Mouse (Mus musculus): ENCODE measurements around the gene Gramd1b. TPM values are rescaled to one million over a fixed set of nuclear protein-coding genes. Genes with fewer than 3 reads are reported as not detected.

Gene Gramd1b
- polyA plus RNA-seq, 1 experiment: 5.4 TPM

DNA sequence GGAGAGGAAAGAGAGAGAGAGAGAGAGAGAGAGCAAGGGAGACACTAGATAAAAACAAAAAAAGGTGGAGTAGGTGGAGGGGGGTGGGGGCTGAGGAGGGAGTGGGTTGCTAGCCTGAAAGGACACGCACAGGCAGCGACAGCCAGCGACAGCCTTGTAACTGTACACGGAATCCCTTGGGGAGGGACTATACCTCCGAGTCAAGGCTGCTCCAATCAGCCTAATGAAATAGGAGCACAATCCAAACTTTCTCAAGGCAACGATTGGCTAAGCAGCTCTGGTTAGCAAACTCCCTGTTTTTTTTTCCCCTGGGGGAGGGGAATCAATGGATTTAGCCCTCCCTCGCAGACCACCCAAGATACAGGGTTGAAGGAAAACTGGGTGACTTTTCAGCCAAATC lies 75.0 kb downstream of the Gramd1b start:
- Histone ChIP-seq H3K27ac (replicated peaks; ENCODE audit: low read depth, low read length) (no peak overlapping the region), H3K4me3 (ENCODE audit: insufficient read depth, low read depth, low read length) (peak overlapping the region; percentile 64), H3K4me1 (ENCODE audit: control insufficient read depth, insufficient read depth, insufficient read length, low read length) (no peaks in the 10 kb centered on the region; the same call in 1 of the 2 replicates)

DNA sequence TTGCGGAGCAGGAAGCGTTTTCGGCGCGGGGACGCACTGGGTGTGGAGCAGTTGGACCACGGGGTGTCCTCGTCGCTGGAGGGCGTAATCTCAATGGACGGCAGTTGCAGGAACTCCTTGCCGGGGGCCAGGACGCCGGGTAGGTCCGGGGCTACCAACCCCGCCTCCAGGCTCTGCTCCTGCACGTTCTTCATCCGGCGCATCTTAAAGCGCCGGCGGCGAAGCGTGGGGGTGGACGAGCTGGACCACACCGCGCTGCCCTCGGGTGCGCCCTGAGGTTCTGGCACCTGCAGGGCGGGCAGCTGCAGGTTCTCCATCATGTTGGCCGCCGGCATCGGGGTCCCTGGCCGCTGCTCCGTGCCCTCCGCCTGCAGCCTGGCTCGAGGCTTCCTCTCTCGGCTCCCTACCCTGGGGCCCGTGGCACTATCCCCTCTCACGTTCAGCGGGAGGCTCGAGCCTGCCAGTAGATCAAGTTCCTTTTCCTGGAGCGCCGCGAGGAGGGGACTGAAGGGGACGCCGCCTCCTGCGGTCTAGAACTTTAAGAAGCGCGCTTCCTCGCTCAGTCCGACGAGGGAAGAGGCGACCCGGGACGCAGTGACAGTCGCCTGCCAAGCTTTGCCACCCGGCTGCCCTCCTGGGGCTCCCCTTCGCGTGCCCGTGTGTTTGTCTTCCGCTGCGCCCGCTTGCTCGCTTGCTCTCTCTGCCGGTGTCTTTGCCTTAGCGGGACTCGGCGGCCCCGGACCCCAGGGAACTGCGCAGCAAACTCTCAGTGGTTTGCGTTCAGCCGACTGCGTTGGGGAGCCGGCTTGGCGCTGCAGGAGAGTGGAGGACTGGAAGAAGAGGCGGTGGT lies 75.6 kb downstream of the Gramd1b start:
- Histone ChIP-seq H3K27ac (replicated peaks; ENCODE audit: low read depth, low read length) (no peak overlapping the region), H3K4me3 (ENCODE audit: insufficient read depth, low read depth, low read length) (peak overlapping the region; percentile 64), H3K4me1 (ENCODE audit: control insufficient read depth, insufficient read depth, insufficient read length, low read length) (no peaks in the 10 kb centered on the region; the same call in 1 of the 2 replicates)

DNA sequence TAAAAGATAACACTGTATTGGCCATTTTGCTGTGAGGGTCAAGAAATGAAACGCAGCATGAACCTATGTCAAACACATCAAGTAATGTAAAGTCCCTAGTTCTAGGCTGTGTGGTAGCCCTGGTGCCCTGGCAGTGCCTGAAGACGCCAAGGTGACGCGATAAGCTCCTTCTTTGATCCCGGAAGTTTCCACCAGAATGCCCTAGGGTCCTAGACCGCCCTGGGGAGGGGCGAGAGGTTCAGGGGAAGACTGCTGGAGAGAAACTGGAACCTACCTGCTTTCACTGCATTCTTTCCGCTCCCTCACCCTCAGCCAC lies 76.2 kb downstream of the Gramd1b start:
- Histone ChIP-seq H3K4me3 (ENCODE audit: insufficient read depth, low read depth, low read length) (peak overlapping the region; percentile 64), H3K4me1 (ENCODE audit: control insufficient read depth, insufficient read depth, insufficient read length, low read length) (no peaks in the 10 kb centered on the region; the same call in 1 of the 2 replicates), H3K27ac (replicated peaks; ENCODE audit: low read depth, low read length) (no peak overlapping the region)

DNA sequence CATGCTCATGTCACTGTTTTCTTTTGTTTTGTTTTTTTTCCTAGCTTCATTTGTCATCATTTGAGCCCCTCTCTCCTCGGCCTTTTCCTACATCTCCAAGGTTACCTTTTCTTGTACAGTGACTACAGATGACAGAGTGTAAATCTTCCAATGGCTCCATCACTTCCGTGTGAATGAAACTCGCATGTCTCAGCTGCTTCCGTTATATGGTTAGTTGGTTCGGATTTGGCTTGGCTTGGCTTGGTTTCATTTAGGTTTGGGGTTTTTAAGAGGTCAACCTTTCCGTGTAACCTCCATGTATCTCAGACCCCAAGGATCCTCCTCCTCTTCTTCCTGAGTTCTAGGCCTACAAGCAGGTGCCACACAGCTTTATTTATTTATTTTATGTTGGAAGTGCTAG lies 77.3 kb downstream of the Gramd1b start:
- H3K4me1 ChIP-seq (ENCODE audit: control insufficient read depth, insufficient read depth, insufficient read length, low read length): no peaks in the 10 kb centered on the region; the same call in 1 of the 2 replicates
- no peak overlapping the region for H3K27ac ChIP-seq (replicated peaks; ENCODE audit: low read depth, low read length)
- H3K4me3 ChIP-seq (ENCODE audit: insufficient read depth, low read depth, low read length): no peak overlapping the region

DNA sequence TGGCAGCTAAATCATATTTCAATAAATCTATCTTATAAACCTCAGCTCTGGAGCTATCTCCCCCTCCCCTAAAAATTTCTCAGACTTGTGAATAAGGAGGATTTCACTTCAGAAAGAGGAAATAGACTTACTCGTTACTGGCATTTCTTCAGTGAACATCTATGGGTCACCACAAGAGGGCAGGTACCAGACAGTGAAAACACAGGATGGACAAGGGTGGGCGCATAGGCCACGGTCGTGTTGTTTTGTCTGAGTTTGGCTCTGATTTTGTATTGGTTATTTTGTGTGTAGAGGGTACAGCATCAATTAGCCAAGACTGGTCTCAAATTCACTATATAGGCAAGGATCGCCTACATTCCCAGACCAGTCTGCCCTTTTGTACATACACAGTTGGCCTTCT lies 79.0 kb downstream of the Gramd1b start:
- no peak overlapping the region for H3K27ac ChIP-seq (replicated peaks; ENCODE audit: low read depth, low read length)
- no peaks in the 10 kb centered on the region; the same call in 1 of the 2 replicates for H3K4me1 ChIP-seq (ENCODE audit: control insufficient read depth, insufficient read depth, insufficient read length, low read length)
- no peak overlapping the region for H3K4me3 ChIP-seq (ENCODE audit: insufficient read depth, low read depth, low read length)

DNA sequence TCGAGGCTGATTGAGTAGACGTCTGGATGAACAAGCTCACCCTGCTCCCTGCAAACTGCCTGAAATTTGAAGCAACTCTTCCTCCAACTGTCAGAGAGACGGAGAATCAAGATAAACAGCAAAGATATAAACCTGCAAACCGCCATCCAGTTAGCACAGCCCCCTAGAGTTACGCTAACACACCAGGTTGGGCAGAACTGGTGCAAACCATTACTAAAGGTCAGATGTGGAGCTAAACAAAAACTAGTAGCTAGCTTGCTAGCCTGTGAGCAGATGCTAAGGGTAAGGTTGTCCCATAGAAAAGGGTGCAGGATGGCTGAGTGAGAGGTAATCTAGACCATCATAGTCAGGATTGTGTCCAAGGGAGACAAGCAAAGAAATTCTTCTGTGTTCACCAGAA lies 80.4 kb downstream of the Gramd1b start:
- H3K4me3 ChIP-seq (ENCODE audit: insufficient read depth, low read depth, low read length): no peak overlapping the region
- H3K27ac ChIP-seq (replicated peaks; ENCODE audit: low read depth, low read length): no peak overlapping the region
- no peaks in the 10 kb centered on the region; the same call in 1 of the 2 replicates for H3K4me1 ChIP-seq (ENCODE audit: control insufficient read depth, insufficient read depth, insufficient read length, low read length)

DNA sequence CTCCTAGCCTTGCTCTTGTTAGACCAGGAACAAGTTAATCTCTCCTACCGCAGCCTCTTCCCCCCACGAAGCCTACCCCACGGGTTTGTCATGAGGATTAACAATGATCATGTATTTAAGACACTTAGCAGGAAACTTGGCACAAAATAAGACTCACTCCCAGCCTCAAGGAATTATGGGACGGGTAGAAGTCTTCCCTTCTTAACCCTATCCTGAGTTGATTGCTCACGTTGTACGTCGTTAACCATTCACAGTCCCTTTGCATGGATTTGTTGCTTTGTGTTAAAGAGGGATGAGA lies 80.8 kb downstream of the Gramd1b start:
- H3K4me1 ChIP-seq (ENCODE audit: control insufficient read depth, insufficient read depth, insufficient read length, low read length): no peaks in the 10 kb centered on the region
- no peak overlapping the region for H3K27ac ChIP-seq (replicated peaks; ENCODE audit: low read depth, low read length)
- no peak overlapping the region for H3K4me3 ChIP-seq (ENCODE audit: insufficient read depth, low read depth, low read length)

DNA sequence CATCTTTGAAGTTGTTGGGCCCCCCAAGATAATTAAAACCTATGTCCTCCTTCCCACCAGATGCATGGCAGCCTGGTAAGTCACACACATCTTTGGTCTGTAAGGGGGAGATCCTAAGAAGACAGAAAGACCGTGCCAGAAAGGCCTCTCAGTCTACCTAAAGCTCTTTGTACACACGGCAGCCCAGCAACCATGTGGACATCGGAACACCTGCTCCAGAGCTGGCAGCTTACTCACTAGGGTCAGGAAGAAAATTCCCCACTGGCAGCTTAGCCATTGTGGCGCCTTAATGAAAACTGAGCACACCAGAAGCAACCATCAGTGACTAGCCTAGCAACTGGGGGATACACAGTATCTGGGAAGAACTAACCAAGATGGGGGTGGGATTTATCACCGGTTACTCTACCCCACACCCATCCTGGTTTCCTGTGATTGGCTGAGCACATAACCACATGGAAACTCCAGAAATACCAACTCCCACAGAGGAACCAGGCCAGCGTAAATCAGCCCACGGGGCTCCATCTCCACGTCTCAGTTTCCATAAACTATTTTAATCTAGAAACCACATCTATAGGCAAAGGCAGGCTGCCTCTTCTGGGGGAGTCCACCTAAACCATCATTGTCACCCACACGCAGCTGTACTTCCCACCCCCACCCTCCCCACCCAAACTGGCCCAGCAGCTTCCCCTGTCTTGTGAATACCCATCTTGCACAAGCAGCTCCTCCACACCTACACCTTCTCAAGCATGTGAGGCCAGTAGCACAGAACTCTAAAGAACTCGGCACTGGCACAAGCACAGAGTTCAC lies 81.4 kb downstream of the Gramd1b start:
- H3K27ac ChIP-seq (replicated peaks; ENCODE audit: low read depth, low read length): no peak overlapping the region
- no peak overlapping the region for H3K4me3 ChIP-seq (ENCODE audit: insufficient read depth, low read depth, low read length)
- no peaks in the 10 kb centered on the region for H3K4me1 ChIP-seq (ENCODE audit: control insufficient read depth, insufficient read depth, insufficient read length, low read length)

DNA sequence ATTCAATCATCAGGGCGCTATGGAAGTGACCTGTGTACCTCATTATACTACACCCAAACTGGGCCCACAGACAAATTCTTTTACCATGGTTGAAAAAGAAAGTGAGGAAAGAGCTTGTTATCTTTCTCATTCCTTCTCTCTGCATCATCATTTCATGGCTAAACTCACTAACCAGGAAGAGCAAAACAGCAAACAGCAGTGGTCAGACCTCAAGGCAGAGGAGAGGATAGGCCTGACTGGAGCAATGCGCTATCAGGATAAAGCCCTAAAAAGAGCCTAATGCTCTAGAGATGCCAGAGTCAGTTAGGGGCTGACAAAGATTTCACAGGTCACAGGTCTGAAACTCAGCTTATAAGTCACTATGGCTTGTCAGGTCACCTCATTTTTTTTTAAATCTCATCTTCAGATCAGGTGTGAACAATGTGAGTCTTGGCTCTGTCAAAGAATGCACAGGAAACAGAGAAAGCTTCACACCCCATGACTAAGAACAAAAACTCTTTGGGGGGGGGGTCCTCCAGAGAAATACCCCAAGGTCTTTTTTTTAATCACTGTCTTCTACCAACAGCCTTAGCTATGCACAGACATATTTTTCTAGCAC lies 82.4 kb downstream of the Gramd1b start:
- H3K4me1 ChIP-seq (ENCODE audit: control insufficient read depth, insufficient read depth, insufficient read length, low read length): no peaks in the 10 kb centered on the region
- H3K27ac ChIP-seq (replicated peaks; ENCODE audit: low read depth, low read length): no peak overlapping the region
- no peak overlapping the region for H3K4me3 ChIP-seq (ENCODE audit: insufficient read depth, low read depth, low read length)

DNA sequence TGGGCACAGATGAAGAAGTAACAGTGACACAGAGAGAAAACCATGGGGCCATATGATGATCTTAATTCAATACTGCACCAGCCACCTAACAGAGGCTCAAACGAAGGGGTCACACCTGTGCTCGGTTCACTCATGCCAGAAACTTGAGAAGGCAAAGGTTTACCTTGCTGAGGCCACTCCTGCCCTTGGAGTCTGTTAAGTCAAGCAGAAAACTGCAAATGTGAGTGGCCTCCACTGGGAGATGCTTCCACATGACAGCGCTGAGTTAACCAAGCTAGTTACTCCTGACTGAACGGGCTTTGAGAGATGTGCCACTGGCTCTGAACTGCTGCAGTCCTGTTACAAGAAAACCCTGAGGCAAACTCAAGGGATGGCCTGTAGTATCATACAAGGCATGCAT lies 83.9 kb downstream of the Gramd1b start:
- Histone ChIP-seq H3K27ac (replicated peaks; ENCODE audit: low read depth, low read length) (no peak overlapping the region), H3K4me3 (ENCODE audit: insufficient read depth, low read depth, low read length) (no peak overlapping the region), H3K4me1 (ENCODE audit: control insufficient read depth, insufficient read depth, insufficient read length, low read length) (no peaks in the 10 kb centered on the region)

DNA sequence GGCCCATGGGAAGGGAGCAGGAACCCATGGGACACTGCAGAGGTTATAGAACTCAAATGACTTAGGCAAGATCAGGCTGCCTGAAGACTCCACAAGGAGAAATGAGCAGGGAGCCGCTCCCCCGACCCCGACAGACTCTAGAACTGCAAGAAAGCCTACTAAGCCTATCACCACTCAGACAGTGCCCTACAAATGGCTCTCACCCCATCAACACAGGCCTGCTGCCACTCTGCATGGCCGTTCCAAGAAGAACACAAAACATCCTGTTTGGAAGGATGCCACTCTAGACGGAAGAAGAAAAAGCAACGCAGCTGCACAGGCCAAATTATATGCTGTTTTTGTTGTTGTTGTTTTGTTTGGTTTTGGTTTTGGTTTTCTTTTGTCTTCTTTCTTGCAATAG lies 86.2 kb downstream of the Gramd1b start:
- no peak overlapping the region for H3K27ac ChIP-seq (replicated peaks; ENCODE audit: low read depth, low read length)
- no peak overlapping the region for H3K4me3 ChIP-seq (ENCODE audit: insufficient read depth, low read depth, low read length)
- no peaks in the 10 kb centered on the region for H3K4me1 ChIP-seq (ENCODE audit: control insufficient read depth, insufficient read depth, insufficient read length, low read length)

DNA sequence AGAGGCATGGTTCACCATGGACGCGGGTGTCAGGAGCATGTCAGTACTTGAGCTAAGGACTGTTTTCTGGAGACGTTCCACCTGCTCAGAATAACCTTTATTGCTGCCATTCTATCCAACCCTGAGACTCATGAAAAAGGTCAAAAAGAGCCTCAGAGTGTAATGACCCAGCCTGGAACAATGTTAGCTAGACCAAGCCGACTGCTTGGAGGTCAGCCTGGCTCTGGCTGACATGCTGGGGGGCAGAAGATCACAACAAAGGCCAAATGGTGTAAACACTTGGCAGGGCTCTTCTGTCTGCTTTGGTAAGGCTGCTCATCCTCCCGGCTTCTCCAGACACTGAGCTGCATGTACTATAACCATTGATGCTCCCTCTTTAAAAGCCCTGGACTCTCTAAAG lies 88.4 kb downstream of the Gramd1b start:
- Histone ChIP-seq H3K4me3 (ENCODE audit: insufficient read depth, low read depth, low read length) (no peak overlapping the region), H3K4me1 (ENCODE audit: control insufficient read depth, insufficient read depth, insufficient read length, low read length) (no peaks in the 10 kb centered on the region), H3K27ac (replicated peaks; ENCODE audit: low read depth, low read length) (no peak overlapping the region)

DNA sequence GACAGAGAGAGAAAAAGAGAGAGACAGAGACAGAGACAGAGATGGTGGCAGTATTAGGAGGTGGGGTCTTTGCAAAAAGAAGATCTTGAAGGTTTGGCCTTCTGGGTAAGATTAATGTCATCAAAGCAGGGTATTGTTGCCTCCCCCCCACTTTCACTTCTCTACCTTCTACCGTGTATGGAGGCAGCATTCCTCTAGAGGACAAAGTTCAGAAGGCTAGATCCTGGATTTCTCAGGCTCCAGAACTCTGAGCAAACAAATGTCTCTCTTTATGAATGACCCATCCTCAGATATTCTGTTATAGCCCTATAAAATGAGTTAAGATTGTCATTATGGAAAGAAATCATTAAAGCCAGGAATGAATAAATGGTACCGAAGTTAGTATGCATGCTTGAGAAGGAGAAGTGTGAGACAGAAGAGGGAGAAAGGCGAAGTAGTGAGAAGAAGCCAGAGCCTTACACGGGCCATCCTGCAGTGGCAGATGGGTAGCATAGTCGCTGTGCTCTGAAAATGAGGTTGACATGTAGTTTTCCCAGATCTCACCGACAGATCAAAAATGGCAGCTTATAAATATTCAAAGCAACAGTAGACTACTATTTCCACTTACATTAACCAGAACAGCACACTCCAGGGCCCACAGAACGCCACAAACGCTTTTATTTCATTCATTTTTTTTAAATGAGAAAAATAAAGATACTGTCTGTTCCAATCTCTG lies 91.1 kb downstream of the Gramd1b start:
- H3K4me3 ChIP-seq (ENCODE audit: insufficient read depth, low read depth, low read length): no peak overlapping the region
- H3K4me1 ChIP-seq (ENCODE audit: control insufficient read depth, insufficient read depth, insufficient read length, low read length): no peaks in the 10 kb centered on the region
- H3K27ac ChIP-seq (replicated peaks; ENCODE audit: low read depth, low read length): no peak overlapping the region

DNA sequence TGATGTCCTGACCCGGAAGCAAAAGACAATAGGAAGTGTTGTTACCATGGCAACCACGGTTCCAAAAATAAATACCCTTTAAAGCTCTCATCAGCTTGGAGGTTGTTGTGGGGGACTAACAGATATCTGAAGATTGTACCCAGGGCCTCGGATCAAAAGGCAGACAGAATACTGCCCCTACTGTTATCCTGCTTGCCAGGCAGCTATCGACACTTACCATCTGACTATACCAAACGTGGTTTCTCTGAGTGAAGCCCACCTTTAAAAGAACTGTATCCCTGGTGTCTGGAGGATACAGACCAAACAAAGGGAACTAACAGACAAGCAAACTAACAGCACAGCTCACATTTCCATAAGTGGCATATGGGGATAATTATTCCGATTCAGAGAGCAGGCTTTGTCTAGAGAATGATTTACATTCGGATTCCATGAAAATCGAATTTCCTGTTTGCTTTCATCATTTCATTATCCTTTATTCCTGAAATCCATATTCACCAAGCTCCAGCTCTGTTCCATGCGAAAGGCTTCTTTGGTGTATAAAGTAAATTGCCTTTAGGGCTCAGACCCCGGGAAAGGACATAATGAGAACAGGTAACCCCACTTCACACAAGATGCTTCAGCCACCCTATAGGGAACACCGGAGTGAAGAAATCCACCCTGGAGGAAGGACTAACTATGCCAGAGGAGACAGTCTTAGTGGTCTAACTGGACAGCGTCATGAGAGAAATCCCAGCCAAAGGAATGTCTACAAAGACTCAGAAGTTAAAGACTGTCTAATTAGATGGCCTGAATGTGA lies 92.3 kb downstream of the Gramd1b start:
- H3K27ac ChIP-seq (replicated peaks; ENCODE audit: low read depth, low read length): no peak overlapping the region
- H3K4me3 ChIP-seq (ENCODE audit: insufficient read depth, low read depth, low read length): no peak overlapping the region
- no peaks in the 10 kb centered on the region for H3K4me1 ChIP-seq (ENCODE audit: control insufficient read depth, insufficient read depth, insufficient read length, low read length)

Measured in brown adipose tissue, adult 24 weeks (tissue).